Mouse (Mus musculus): ENCODE results near the gene Shcbp1.
"Not testable (repeated sequence)": the region's sequence is repeated elsewhere in the genome, so short reads cannot be mapped to it uniquely, and the experiment has no call there.

The Shcbp1 gene

DNA sequence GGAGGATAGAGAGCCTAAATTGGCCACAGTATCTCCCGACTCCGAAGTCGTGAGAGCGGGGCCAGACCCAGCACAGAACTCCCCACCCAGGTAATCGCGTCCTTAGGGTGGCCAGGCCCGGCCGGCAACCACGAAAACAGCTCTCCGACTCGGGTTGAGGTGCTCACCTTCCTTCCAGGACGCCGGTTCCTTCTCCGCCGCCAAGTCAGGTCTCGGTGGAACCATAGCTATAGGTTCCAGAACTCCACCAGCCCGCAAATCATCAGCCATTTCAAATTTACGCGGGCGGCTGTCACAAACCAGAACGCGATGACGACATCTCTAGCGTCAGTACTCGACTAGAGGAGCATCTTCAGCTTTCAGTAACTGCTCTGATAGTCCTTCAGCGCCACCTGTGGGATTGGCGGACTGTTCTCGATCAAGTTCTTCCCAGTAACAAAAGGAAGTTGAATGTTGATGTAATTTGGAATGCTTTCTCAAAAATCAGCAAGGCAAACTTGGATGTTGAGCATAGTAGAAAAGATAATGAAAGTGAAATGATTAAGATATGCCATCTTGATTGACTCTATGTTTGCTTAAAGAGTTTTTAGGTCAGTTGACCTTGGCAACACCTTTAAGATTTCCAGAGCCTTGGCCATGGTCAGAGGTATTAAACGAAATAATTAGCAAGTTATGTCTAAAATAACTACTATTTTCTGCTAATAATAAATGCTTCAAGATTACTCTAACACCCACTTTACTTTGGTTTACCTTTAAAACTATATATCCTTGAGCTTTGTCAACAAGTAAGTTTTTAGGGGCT, at the start of gene Shcbp1:
Gene Shcbp1 (minus strand): TSS at position 314 of the 802 bp plus-strand sequence.
- DNase-seq, result peak; percentile 95

DNA sequence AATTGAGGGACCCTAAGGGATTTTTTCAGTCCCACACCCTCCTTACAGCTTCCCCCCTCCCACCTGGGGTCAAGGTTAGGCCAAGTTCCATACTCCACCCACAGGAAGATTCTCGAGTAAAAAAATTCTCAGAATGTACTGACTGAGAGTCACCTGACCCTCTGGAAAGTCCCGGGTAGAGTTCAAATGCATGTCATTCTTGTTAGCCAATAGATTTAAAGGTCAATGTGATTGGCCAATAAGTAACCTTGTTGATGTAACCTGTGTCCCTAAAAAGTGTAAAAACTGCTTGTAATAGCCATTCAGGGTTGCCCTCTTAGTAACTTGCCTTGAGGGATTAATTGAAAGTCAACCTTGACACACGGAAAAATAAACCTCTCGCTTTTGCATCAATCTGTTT, 29.5 kb upstream of the Shcbp1 start:
- no peak for DNase-seq

GRCm38 (mm10) chr8:4800524-4801122, 21.3 kb upstream of the Shcbp1 start:
- peak; percentile 36 for DNase-seq

GRCm38 (mm10) chr8:4778266-4778665, 1.1 kb downstream of the Shcbp1 start:
- no peak for DNase-seq

DNA sequence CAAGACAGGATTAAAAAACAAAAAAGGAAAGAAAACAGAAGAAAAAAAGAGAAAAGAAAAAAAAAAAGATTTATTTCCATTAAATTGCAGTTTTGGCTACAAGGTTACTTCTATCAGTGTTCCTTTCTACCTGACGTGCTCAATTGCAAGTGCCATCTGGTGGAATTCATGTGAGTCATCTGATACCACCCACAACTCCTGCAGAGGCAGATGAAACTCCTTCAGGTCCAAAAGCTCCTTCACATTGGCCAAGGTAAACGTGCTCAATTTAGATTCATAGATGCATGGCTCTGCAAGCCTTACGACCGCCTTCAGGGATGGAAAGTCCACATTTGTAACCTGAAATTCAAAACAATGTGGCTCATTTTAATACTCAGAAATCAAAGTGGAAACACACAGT, 14.6 kb downstream of the Shcbp1 start:
- no peak for DNase-seq

- DNase-seq, result no peak
Measured at GRCm38 (mm10) chr8:4753048-4753447, 26.3 kb downstream of the Shcbp1 start.

DNA sequence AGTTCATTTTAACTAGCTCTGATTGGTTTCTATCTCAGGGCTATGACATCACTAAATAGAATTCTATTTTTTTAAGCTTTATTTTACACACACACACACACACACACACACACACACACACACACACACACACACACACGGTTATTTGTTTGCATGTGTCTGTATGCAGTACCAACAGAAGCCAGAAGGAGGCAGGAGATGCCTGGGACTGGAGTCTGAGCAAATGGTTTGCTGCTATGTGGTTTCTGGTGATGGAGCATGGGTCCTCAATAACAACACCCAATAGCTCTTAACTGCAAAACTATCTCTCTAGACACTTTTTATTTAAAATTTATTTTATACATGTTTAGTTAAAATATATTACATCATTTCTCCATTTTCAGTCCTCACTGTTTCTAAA, 48.4 kb downstream of the Shcbp1 start:
- no peak for DNase-seq

GRCm38 (mm10) chr8:4715546-4715945, 63.8 kb downstream of the Shcbp1 start:
- no peak for DNase-seq

DNA sequence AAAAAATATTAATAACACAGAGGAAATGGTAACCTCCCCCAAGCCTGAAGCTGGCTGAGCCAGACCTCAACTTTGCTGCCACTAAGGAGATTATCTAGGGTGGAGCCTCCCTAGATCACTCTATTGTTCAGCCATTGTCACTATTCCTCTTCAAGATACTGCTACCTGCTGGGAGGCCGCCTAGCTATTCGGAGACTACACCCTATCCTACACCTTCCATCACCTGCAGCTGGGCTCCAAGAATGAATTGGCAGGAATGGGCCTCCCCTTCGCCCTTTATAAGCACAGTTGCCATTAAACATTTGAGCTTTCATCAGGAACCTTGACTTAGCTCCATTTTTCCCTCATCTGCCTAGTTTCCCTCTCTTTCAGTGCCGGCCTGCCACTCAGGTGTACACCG, 71.0 kb downstream of the Shcbp1 start:
- not testable (repeated sequence) for DNase-seq

DNA sequence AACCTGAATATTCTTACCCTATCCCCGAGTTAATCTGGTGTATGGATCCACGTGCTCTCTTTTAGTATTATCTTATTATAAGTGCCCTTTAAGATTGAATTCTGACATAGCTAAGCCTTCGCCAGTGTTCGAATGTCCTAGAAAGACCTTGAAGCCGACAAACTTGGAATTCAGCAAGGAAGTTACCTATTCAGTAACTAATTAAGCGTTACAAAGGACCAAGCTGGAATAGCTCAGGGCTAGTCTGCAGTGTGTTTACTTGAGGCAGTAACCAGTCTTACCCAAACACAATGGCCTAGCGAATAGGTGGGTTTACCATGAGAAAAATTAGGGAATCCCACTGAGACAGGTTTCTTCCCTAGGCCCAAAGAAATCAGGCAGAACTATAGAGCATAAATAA, 71.5 kb downstream of the Shcbp1 start:
- DNase-seq, result peak; percentile 8

- DNase-seq, result no peak
Measured at GRCm38 (mm10) chr8:4691634-4692033, 87.7 kb downstream of the Shcbp1 start.

All from kidney, postnatal 14 days (tissue).